Mouse (Mus musculus) fat pad, adult 2 months (tissue): Measurements from ENCODE around the gene Ehd1.
"Not testable (repeated sequence)": the region's sequence is repeated elsewhere in the genome, so short reads cannot be mapped to it uniquely, and the experiment has no call there.

ENCODE experiments used
- DNase-seq: peaks from one replicate; pipeline ENCODE4 v3.0.0-alpha.2; 2011; ENCODE audit warnings: low read depth, low spot score; ENCODE audit errors: extremely low read depth

Ehd1 gene

GRCm38 (mm10) chr19:6299450-6300267 lies 23.1 kb downstream of the Ehd1 start:
- no peak for DNase-seq

GRCm38 (mm10) chr19:6300402-6300841 lies 23.9 kb downstream of the Ehd1 start:
- DNase-seq = no peak

- no peak for DNase-seq
These were observed 25.6 kb downstream of the Ehd1 start for GRCm38 (mm10) chr19:6302114-6302513.

- DNase-seq = no peak
These were observed 26.0 kb downstream of the Ehd1 start for GRCm38 (mm10) chr19:6302522-6302921.

- DNase-seq = no peak
These were observed 27.3 kb downstream of the Ehd1 start for GRCm38 (mm10) chr19:6303831-6304230.

- no peak for DNase-seq
These were observed 28.4 kb downstream of the Ehd1 start for GRCm38 (mm10) chr19:6304787-6305516.

GRCm38 (mm10) chr19:6305517-6306115 lies 29.1 kb downstream of the Ehd1 start:
- DNase-seq = no peak

- DNase-seq = no peak
These were observed 29.6 kb downstream of the Ehd1 start, which contains the start of gene Cdc42bpg for GRCm38 (mm10) chr19:6306137-6306551. TSS of gene Cdc42bpg (plus strand) at chr19:6306456.

- no peak for DNase-seq
These were observed 30.1 kb downstream of the Ehd1 start for GRCm38 (mm10) chr19:6306586-6306985.

GRCm38 (mm10) chr19:6307733-6308531 lies 31.4 kb downstream of the Ehd1 start:
- DNase-seq = peak; percentile 88

- DNase-seq = no peak
These were observed 33.7 kb downstream of the Ehd1 start for GRCm38 (mm10) chr19:6310181-6310580.

- not testable (repeated sequence) for DNase-seq
These were observed 35.3 kb downstream of the Ehd1 start for GRCm38 (mm10) chr19:6311783-6312182.

- no peak for DNase-seq
These were observed 37.3 kb downstream of the Ehd1 start for GRCm38 (mm10) chr19:6313796-6314195.

GRCm38 (mm10) chr19:6314513-6314912 lies 38.0 kb downstream of the Ehd1 start:
- DNase-seq = no peak

- DNase-seq = no peak
These were observed 39.0 kb downstream of the Ehd1 start for GRCm38 (mm10) chr19:6315573-6315972.

GRCm38 (mm10) chr19:6318145-6318544 lies 41.6 kb downstream of the Ehd1 start:
- no peak for DNase-seq

- no peak for DNase-seq
These were observed 44.8 kb downstream of the Ehd1 start for GRCm38 (mm10) chr19:6321358-6321757.

- DNase-seq = no peak
These were observed 45.5 kb downstream of the Ehd1 start for GRCm38 (mm10) chr19:6321786-6322621.

GRCm38 (mm10) chr19:6324751-6325150 lies 48.2 kb downstream of the Ehd1 start:
- no peak for DNase-seq

GRCm38 (mm10) chr19:6331178-6331577 lies 54.7 kb downstream of the Ehd1 start:
- no peak for DNase-seq
